In genomic region chr11:69665961-69666664, GRCm38 (mm10) we compare ENCODE assay signal across 8 mouse cellular contexts. TPM values are rescaled to one million over a fixed set of nuclear protein-coding genes. Genes with fewer than 3 reads are reported as not detected.
DNase-seq lines count a peak whose midpoint lies in the region; ATAC-seq and TF ChIP-seq lines count a peak whose summit lies in the region.

Gene Cd68, minus strand, starts transcription at chr11:69666153.

- no peak for DNase-seq in gastrocnemius, postnatal 4 days (ENCODE audit: low spot score in 2 of 2)
- no peak for DNase-seq in gastrocnemius, adult 8-10 months (ENCODE audit: low spot score in 2 of 2)
- DNase-seq in MN1 (ENCODE audit: low spot score), result peak; percentile 42
- DNase-seq in embryonic facial prominence, embryonic 11.5 days (ENCODE audit: low spot score), result peak; percentile 51
- DNase-seq in heart, postnatal 0 days (ENCODE audit: low spot score), result no peak
- peak; percentile 55 to 64 for DNase-seq in layer of hippocampus, postnatal 36 days
- DNase-seq in lung, postnatal 25 days (ENCODE audit: low spot score), result peak; percentile 76

- H3K27me3 ChIP-seq in embryonic facial prominence, embryonic 11.5 days (ENCODE audit: control insufficient read depth, insufficient read depth, low read length), result no peaks in the 10 kb centered on the region
- no peaks in the 10 kb centered on the region for H3K27me3 ChIP-seq in heart, postnatal 0 days (ENCODE audit: control insufficient read depth, insufficient read depth, low read length)
- no peaks in the 10 kb centered on the region for H3K27me3 ChIP-seq in stomach, embryonic 16.5 days (ENCODE audit: control insufficient read depth, insufficient read depth, low read length)

- peaks cover 23% of the 10 kb centered on the region for H3K36me3 ChIP-seq in embryonic facial prominence, embryonic 11.5 days (replicated peaks; ENCODE audit: control insufficient read depth, insufficient read depth, low read depth, low read length)
- peaks cover 63% of the 10 kb centered on the region for H3K36me3 ChIP-seq in heart, postnatal 0 days (replicated peaks; ENCODE audit: control insufficient read depth, insufficient read depth, low read length)
- H3K36me3 ChIP-seq in stomach, embryonic 16.5 days (ENCODE audit: control insufficient read depth, insufficient read depth, low read length), result peaks cover 34% of the 10 kb centered on the region

- H3K27ac ChIP-seq in embryonic facial prominence, embryonic 11.5 days (replicated peaks; ENCODE audit: low read depth, low read length), result no peak within 1 kb of the TSS
- peak within 1 kb of the TSS; percentile 53 for H3K27ac ChIP-seq in heart, postnatal 0 days (ENCODE audit: low read depth)
- H3K27ac ChIP-seq in stomach, embryonic 16.5 days (ENCODE audit: low read length), result peak within 1 kb of the TSS; percentile 58

- H3K9me3 ChIP-seq in embryonic facial prominence, embryonic 11.5 days (replicated peaks; ENCODE audit: control insufficient read depth, low read length), result no peaks in the 10 kb centered on the region
- no peaks in the 10 kb centered on the region for H3K9me3 ChIP-seq in heart, postnatal 0 days (replicated peaks; ENCODE audit: control insufficient read depth, low read length)
- no peaks in the 10 kb centered on the region for H3K9me3 ChIP-seq in stomach, embryonic 16.5 days (replicated peaks; ENCODE audit: control insufficient read depth, low read length)

- no peak for TF ChIP-seq CTCF in heart, postnatal 0 days (IDR thresholded peaks at IDR 0.05; ENCODE audit: low read depth)

- no peaks in the 10 kb centered on the region for H3K4me1 ChIP-seq in embryonic facial prominence, embryonic 11.5 days (ENCODE audit: control insufficient read depth, insufficient read depth, low read length)
- peaks cover 19% of the 10 kb centered on the region for H3K4me1 ChIP-seq in heart, postnatal 0 days (ENCODE audit: control insufficient read depth, insufficient read depth)
- peaks cover 25% of the 10 kb centered on the region for H3K4me1 ChIP-seq in stomach, embryonic 16.5 days (ENCODE audit: control insufficient read depth, insufficient read depth, low read length)

- no peak within 1 kb of the TSS for H3K4me3 ChIP-seq in embryonic facial prominence, embryonic 11.5 days (ENCODE audit: low read depth, low read length)
- no peak within 1 kb of the TSS for H3K4me3 ChIP-seq in heart, postnatal 0 days (ENCODE audit: low read depth, low read length)
- H3K4me3 ChIP-seq in stomach, embryonic 16.5 days (replicated peaks; ENCODE audit: low read length), result no peak within 1 kb of the TSS

- no peak within 1 kb of the TSS for H3K9ac ChIP-seq in embryonic facial prominence, embryonic 11.5 days (replicated peaks; ENCODE audit: low read length)
- H3K9ac ChIP-seq in heart, postnatal 0 days (replicated peaks; ENCODE audit: low read depth, low read length), result no peak within 1 kb of the TSS
- H3K9ac ChIP-seq in stomach, embryonic 16.5 days (ENCODE audit: low read length), result no peak within 1 kb of the TSS

- 37% methylated on average over 7 of the region's 7 CpGs for WGBS in embryonic facial prominence, embryonic 11.5 days
- WGBS in heart, postnatal 0 days, result 37% methylated on average over 7 of the region's 7 CpGs
- WGBS in stomach, embryonic 16.5 days, result 20% methylated on average over 7 of the region's 7 CpGs

- ATAC-seq in embryonic facial prominence, embryonic 11.5 days (replicated peaks; ENCODE audit: insufficient number of reproducible peaks, low FRiP score, low TSS enrichment, low read depth), result no peak
- no peak for ATAC-seq in heart, postnatal 0 days (ENCODE audit: insufficient read depth, low read depth)
- ATAC-seq in stomach, embryonic 16.5 days (ENCODE audit: insufficient read depth, low FRiP score), result 0 out of 2 replicates have a peak, but pooled peaks have one; percentile 16

- TF ChIP-seq EP300 in heart, postnatal 0 days (IDR thresholded peaks at IDR 0.05; ENCODE audit: low read depth), result 0 out of 2 replicates have a peak, but pooled peaks have one; percentile 37

- no peak within 1 kb of the TSS for H3K4me2 ChIP-seq in embryonic facial prominence, embryonic 11.5 days (ENCODE audit: low read depth, low read length)
- no peak within 1 kb of the TSS for H3K4me2 ChIP-seq in heart, postnatal 0 days (ENCODE audit: low read depth, low read length)
- H3K4me2 ChIP-seq in stomach, embryonic 16.5 days (ENCODE audit: low read depth, low read length), result peak within 1 kb of the TSS; percentile 2; the same call in 1 of the 2 replicates

RNA-seq across cellular contexts. Expression of gene Cd68, which starts in this region (rescaled TPM):
- 10 to 100 TPM; 13.1 to 14.0 TPM for total RNA-seq in gastrocnemius, postnatal 4 days (2021)
- total RNA-seq in gastrocnemius, adult 8-10 months (2022), result 1 to 10 TPM in 3 of 4 experiments, under 1 TPM in 1; 0.73 to 3.7 (median 1.4) TPM
- polyA plus RNA-seq in embryonic facial prominence, embryonic 11.5 days (2014; fragmentation: Nextera tagmentation; extraction: Ambion mirVana), result 5.5 and 7.6 TPM in 2 replicates
- 2.6 and 6.9 TPM in 2 replicates for total RNA-seq in heart, postnatal 0 days (2014; rRNA removed; ENCODE audit: low replicate concordance)
- polyA plus RNA-seq in heart, postnatal 0 days (2015; fragmentation: Nextera tagmentation; extraction: Ambion mirVana), result 6.1 and 8.5 TPM in 2 replicates
- 10 to 100 TPM; 11.9 to 13.5 TPM for total RNA-seq in layer of hippocampus, postnatal 36 days (2021)
- 18.9 and 19.6 TPM in 2 replicates for polyA plus RNA-seq in stomach, embryonic 16.5 days (2015; fragmentation: Nextera tagmentation; extraction: Ambion mirVana)

Comparison
In these comparisons a context has a peak if more than half of its experiments do, and no peak if none do; other contexts are left out.
1. DNase-seq: peak in MN1 (single experiment), embryonic facial prominence, embryonic 11.5 days (single experiment), layer of hippocampus, postnatal 36 days (2 of 2) and lung, postnatal 25 days (single experiment); none in gastrocnemius, postnatal 4 days (0 of 2), gastrocnemius, adult 8-10 months (0 of 2) and heart, postnatal 0 days (single experiment).